Mouse (Mus musculus) splenic B cell, adult 2 months (primary cell): ENCODE measurements around the gene Stard10.

ENCODE experiments used
- DNase-seq: peaks from one replicate; pipeline ENCODE4 v3.0.0-alpha.2; 2011; ENCODE audit warnings: low read depth, low spot score
- H3K27me3 ChIP-seq: 2 replicates; pipeline ENCODE4 v1.6.1; 2012; ENCODE audit warnings: mild to moderate bottlenecking, low read length, moderate library complexity, mixed read lengths; ENCODE audit not compliant: control insufficient read depth, poor library complexity, insufficient read depth, severe bottlenecking
- H3K36me3 ChIP-seq: 2 replicates; pipeline ENCODE4 v1.6.1; 2012; ENCODE audit warnings: mild to moderate bottlenecking, low read length, moderate library complexity, mixed read lengths; ENCODE audit not compliant: control insufficient read depth, poor library complexity, insufficient read depth, severe bottlenecking

The Stard10 gene

DNA sequence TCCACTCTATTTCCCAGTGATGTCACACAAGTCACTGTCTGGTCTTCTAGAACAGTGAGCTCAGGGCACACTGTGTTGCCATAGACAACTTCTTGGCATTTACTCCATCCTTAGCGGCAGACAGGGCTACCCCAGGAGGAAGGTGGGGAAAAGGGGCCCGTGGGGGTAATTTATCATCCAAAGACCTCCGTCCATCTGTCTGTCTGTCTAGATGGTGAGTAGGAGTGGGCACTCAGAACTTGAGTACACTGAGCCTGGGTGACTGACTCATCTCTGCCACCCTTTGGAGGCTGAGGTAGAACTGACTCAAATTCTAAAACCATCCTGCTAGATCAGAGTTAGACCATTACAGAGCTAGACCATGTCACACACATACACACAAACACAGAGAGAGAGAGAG is at the start of gene Stard10:
TSS of gene Stard10 (plus strand) at position 73 of the 400 bp plus-strand sequence.
- H3K36me3 ChIP-seq: no peaks in the 10 kb centered on the region
- DNase-seq: no peak

DNA sequence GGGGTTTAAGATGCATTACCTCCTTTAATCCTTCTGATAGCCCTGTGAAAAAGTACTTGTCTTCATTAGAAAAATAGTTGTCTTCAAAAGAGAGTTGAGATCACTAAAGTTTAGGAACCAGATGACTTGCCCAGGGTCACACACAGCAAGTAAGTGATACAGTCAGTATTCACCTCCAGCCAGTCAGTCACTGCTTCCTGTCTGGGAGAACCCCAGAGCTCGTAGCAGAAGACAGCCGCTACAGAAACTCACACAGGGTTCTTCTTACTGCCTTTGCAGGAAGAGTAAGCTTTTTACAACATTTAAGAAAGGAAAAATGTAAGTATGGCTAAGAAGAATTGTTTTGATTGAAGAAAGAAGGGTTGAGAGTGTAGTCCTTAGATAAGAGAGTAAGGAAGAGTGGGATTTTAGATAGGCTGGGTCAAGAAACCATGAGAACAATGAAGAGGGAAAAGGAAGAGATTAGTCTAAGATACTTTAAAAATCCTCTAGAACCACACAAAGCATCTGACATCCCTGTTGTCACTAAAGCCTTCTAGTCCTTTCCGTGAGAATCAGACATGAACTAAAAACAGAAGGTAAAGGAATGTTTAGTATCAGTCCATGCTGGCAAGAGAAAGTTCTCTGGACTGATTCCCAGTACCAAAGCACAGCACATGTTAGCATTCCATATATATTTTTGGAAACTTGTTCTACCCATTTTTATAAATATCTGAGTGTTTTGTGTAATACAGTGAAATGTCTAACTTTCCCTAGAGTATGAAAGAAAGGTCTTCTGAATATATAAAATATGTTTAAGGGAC is 49.2 kb upstream of the Stard10 start:
- peaks cover 29% of the 10 kb centered on the region for H3K36me3 ChIP-seq
- H3K27me3 ChIP-seq: no peaks in the 10 kb centered on the region
- no peak for DNase-seq

More for the DNA sequence above, at the start of gene Stard10:
- no peaks in the 10 kb centered on the region for H3K27me3 ChIP-seq

DNA sequence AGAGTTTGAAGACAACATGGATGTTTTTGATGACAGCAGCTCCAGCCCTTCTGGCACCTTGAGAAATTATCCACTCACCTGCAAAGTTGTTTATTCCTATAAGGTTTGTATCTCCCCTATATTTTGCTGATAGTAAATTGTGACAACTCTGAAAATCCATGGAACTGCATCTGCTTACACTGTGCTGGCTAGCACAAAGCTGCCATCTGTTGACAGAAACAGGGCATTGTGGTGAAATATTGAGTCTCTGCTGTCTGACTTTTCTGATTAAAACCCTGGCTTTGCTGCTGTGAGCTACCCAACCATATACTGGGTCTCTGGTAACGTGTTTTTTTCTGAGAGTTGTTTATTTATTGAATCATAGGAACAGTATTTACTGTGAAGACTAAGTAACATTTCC is 45.3 kb upstream of the Stard10 start:
- Histone ChIP-seq H3K36me3 (peaks cover 29% of the 10 kb centered on the region), H3K27me3 (no peaks in the 10 kb centered on the region)
- DNase-seq: no peak

DNA sequence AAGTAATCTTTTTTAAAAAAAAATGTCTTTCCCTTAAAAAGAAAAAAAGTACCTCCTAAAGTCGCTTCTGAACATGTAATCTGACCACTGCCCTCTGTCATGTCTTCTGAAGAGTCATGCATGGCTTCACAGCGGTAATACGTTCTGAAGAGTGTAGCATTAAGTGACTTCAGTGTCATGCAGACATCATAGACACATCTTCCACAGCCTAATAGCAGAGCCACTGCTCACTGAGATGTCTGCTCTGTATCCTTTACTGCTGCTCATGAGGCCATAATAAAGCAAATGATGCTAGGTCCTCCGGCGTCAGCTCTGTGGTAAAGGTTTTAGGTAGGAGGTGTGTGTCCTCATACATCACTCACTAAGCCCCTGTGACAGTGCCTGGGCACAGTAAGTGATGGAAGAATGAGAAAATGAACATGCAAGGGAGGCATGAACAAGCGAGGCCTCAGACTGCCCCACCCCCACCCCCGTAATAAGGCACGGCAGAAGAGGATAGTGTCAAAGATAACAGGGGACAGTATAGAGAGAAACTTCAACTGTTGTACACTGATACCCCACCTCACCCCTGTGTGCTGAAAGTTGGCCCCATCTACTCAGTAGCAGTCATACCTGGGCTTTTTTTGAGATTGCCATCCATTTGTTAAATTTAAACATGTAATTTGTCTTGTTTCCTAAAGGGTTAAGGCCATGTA is 44.3 kb upstream of the Stard10 start:
- Histone ChIP-seq H3K36me3 (peaks cover 25% of the 10 kb centered on the region), H3K27me3 (no peaks in the 10 kb centered on the region)
- DNase-seq: no peak

DNA sequence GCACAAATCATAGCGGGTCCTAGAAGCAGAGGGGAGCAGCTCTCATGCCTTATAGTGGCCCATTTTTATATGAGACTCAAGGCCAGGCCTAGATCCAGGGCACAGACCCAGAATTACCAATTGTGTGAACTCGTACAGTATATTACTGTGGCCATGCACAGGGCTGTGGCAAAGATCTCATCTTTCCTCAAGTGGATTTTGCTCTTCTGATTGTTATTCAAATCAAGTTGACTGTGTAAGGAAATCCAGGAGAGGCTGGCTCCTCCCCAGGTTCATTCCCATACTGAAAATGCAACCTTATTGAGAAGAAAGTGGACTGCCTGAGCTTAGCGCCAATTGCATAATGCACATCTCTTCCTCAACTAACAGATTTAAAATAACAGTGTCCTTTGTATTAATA is 34.2 kb upstream of the Stard10 start:
- no peak for DNase-seq
- no peaks in the 10 kb centered on the region for H3K27me3 ChIP-seq
- H3K36me3 ChIP-seq: peaks cover 44% of the 10 kb centered on the region

DNA sequence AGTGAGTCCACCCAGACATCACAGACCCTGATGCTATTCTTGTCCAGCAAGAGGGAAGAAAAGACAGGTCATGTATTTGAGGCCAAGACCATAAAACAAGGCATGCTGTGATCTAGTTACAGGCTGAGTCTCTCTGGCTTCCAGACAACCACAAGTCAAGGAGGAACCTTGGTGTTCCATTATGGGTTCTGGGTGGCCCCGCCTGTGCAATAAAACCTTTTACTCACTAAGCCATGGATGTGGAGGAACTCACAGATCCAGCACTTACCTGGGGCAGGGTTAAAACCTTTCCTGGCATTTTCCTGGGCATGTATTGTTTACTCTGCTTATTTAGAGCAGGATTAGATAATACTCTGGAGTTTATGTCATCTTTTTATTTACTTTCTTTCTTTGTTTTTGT is 32.4 kb upstream of the Stard10 start:
- Histone ChIP-seq H3K27me3 (no peaks in the 10 kb centered on the region), H3K36me3 (peaks cover 38% of the 10 kb centered on the region)
- DNase-seq: no peak

DNA sequence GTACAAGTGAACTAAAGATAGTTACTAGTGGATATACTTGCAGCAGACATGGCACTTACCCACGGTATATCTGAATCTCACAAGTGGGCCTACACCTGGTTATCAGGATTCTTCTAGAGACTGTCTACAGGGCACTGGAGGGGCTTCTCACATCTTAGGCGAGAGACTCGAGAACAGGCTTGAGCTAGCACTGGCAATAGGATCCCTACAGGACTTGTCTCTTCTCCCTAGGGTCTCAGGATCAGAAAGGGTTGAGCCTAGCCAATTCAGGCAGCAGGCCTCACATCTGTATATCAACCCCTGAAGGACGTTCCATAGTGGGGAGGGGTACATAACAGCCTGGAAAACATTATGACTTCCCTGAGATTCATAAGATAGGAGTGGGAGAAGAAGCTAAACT is 30.0 kb upstream of the Stard10 start:
- DNase-seq: no peak
- Histone ChIP-seq H3K27me3 (no peaks in the 10 kb centered on the region), H3K36me3 (peaks cover 34% of the 10 kb centered on the region)

DNA sequence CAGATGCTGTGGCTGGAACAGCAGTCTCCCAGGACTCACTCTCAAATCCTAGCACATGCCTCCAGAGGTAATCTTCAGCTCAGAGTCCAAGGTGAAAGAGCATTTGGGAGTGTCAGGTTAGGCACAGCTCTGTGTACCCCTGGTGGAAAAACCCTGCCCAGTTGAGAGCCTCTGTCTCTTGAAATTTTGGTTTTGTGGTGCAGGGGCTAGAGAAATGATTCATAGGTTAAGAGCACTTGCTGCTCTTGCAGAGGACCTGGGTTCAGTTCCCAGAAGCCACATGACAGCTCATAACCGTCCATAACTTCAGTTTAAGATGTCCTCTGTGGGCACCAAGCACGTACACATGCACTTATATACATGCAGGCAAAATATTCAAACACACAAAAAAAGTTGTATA is 29.1 kb upstream of the Stard10 start:
- DNase-seq: no peak
- Histone ChIP-seq H3K27me3 (no peaks in the 10 kb centered on the region), H3K36me3 (peaks cover 27% of the 10 kb centered on the region)

DNA sequence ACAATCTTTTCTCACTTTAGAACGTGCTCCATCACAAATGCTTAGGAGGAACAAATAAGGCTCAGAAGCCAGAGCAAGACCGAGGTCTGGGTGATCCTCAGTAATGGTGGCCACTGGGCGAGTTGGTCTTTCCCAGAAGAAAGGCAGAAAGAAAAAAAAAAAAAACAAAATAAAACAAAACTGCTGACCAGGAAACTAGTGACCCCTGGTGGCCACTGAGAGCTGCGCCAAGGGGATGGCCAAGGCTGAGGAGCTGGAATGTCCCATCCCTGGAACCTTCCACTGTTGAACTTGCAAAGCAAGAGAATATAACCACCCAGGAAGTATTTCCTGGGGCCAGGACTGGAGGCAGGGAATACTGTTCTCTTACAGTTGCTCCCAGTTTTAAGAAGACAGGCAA is 28.4 kb upstream of the Stard10 start:
- H3K27me3 ChIP-seq: no peaks in the 10 kb centered on the region
- peak; percentile 65 for DNase-seq
- H3K36me3 ChIP-seq: peaks cover 24% of the 10 kb centered on the region

DNA sequence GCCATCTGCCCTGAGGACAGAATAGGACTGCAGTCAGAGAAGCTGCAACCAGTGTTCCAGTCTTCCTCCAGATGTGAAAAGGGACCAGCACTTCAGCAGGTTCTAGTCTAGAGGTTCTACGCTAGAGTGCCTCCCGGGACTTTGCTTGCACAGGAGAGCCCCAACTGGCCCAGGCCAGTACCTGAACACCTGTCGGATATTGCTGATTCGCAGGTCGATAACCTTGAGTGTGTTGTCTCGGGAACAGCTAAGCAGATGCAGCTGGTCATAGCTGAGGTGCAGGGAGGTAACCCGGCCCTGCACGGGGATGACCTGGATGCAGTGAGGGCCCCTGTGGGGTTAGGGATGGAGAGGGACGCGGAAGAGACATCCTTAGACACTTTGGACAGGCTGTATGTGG is 26.5 kb upstream of the Stard10 start:
- DNase-seq: no peak
- Histone ChIP-seq H3K27me3 (no peaks in the 10 kb centered on the region), H3K36me3 (peaks cover 21% of the 10 kb centered on the region)

DNA sequence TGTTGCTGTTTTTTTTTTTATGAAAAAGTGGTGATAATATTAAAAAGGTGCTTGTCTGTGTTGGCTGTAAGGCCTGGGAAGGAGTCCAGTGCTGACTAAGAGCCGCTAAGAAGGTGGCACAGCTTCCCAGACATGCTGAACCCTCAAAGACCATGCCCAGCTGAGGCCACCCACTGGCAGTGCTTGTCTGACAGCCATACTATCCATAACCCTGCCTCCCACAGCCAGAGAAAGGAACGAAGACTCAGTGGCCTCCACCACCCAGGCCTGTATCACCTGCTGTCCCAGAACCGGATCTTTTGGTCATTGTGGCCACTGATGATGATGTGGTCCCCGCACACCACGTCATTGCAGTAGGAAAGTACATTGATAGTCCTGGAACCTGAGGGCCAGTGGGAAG is 25.7 kb upstream of the Stard10 start:
- Histone ChIP-seq H3K36me3 (peaks cover 23% of the 10 kb centered on the region), H3K27me3 (no peaks in the 10 kb centered on the region)
- DNase-seq: no peak

DNA sequence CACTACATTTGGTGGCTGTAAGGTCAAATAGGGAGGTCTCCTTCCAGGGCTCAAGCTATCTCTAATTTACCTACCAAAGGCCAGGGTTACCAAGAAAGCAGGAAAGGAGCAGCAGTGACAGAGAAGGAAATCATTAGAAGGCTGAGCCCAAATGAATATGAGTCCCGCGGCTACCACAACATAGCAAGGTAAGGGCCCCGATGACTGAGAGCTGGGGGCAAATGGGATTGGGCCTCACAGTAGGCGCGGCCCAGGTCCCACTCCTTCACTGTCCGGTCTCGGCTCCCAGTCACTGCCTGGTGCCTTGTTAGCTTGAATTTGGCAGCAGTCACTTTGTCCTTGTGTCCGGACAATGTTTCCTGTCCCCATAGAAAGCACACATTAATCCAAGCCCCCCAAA is 25.2 kb upstream of the Stard10 start:
- peaks cover 21% of the 10 kb centered on the region for H3K36me3 ChIP-seq
- H3K27me3 ChIP-seq: no peaks in the 10 kb centered on the region
- no peak for DNase-seq

DNA sequence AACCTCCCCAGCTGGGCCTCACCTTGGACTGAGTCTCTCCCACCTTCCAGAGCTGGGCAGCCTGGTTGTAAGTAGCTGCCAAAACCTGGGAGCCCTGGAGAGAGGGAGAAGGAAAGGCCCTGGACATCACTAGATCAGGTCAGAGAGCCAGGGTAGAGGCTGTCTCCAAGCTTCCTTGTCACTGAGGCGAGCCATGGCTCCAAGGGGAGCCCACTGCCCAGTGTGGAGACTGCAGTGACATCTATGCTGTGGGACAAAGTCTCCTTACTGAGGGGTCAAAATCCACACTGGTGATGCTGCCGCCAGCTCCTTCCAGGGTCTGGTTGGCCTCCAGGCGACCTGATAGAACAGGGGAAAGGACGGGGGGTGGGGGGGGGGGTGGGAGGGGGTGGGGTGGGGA is 24.8 kb upstream of the Stard10 start:
- DNase-seq: no peak
- Histone ChIP-seq H3K36me3 (peaks cover 21% of the 10 kb centered on the region), H3K27me3 (no peaks in the 10 kb centered on the region)

DNA sequence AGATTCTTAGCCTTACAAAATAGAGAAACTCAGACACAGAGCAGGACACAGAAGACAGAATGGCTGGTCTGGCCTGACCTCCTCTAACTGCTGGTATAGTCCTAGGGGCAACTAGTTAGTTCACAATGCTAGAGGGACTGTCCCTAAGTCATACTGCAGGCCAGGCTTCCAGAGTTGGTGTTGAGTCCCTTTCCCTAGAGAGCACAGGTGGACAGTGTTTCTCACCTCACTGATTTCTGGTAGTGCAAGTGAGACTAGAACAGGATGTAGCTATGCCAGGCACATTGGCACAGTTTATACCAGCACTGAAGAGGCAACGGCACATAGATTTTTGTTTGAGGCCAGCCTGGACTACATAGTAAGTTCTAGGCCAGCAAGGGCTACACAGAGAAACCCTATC is 24.2 kb upstream of the Stard10 start:
- no peaks in the 10 kb centered on the region for H3K27me3 ChIP-seq
- peak; percentile 35 for DNase-seq
- peaks cover 21% of the 10 kb centered on the region for H3K36me3 ChIP-seq

DNA sequence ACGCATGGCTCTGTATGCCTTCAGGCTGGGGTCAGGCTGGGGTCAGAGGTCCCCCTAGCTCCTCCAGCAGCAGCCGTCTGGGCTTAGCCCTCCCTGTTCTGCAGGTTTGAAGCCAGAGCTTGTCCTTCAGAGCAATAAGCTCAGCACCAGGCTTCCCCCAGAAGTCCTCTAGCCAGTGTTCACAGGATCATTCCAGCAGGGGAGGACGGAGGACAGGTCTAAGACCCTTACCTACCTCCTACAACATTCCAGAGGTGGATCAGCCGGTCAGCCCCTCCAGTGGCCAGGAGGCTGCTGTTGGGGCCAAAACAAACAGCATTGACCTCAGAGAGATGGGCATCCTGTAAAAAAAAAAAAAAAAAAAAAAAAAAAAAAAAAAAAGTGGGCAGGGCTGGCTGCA is 23.7 kb upstream of the Stard10 start:
- DNase-seq: no peak
- no peaks in the 10 kb centered on the region for H3K27me3 ChIP-seq
- peaks cover 21% of the 10 kb centered on the region for H3K36me3 ChIP-seq
